Mouse (Mus musculus) Patski (cell line): ENCODE measurements at regions not wholly inside any gene's neighbourhood (a gene's known extent, or its start where the extent isn't known, plus 50 kb on each side); places are given as distances from the start of the nearest gene placed in this dataset.

Experiments used
- ATAC-seq: fragments of 100-300 bp; one replicate; pipeline ENCODE4 v1.8.0; 2021
- CTCF ChIA-PET: fragments of 350-600 bp; sonication (Branson Sonifier 250); formaldehyde crosslinking; loops from one replicate; lab custom pipeline; 2022; ENCODE audit warnings: inconsistent platforms; lab: Charles Lee
- POLR2A ChIA-PET: fragments of 350-600 bp; sonication (Branson Sonifier 250); formaldehyde crosslinking; loops from one replicate; lab custom pipeline; 2022; ENCODE audit warnings: antibody characterized with exemption, inconsistent platforms; lab: Charles Lee
- DNase-seq: peaks from one replicate; pipeline ENCODE4 v3.0.0-alpha.2; 2011; ENCODE audit warnings: low read depth, low spot score
- H3K27me3 ChIP-seq: fragments of 371-371 bp; one replicate; pipeline ENCODE4 v1.5.1; 2021
- CTCF ChIP-seq: fragments of 100-300 bp; IDR thresholded peaks from one replicate; pipeline ENCODE4 v1.5.1; 2021
- in situ Hi-C: fragments of 300-500 bp; cut with MboI; formaldehyde crosslinking; loops from 3 replicates; pipeline ENCODE4 v1.11.1; 2018; ENCODE audit warnings: low pct_unique_long_range_greater_than_20kb, mixed read lengths

- no peak for ATAC-seq
- TF ChIP-seq CTCF, result no peak
Measured at GRCm38 (mm10) chr15:60548045-60548444, 305.5 kb downstream of the Fam84b start.

GRCm38 (mm10) chr15:60537191-60537590, 316.4 kb downstream of the Fam84b start:
- CTCF ChIA-PET, result interaction anchor here (0.6 kb wide), 1 partner anchor 1307 kb away, joined by 3 read pairs; no protein-coding TSS in a partner anchor
- in situ Hi-C loops, result no loop called here
- ATAC-seq (no peak), DNase-seq (no peak)
- TF ChIP-seq CTCF, result no peak
- POLR2A ChIA-PET, result no interaction called here
- no peaks in the 10 kb centered on the region for H3K27me3 ChIP-seq

More at GRCm38 (mm10) chr15:60548045-60548444, 305.5 kb downstream of the Fam84b start:
- ChIA-PET CTCF (interaction anchor here (1.0 kb wide), 1 partner anchor 19 kb away, joined by 3 read pairs; no protein-coding TSS in a partner anchor), POLR2A (no interaction called here)
- no peaks in the 10 kb centered on the region for H3K27me3 ChIP-seq
- in situ Hi-C loops, result no loop called here
- no peak for DNase-seq

GRCm38 (mm10) chr15:60534701-60535100, 318.9 kb downstream of the Fam84b start:
- ATAC-seq (no peak), DNase-seq (no peak)
- TF ChIP-seq CTCF, result no peak
- in situ Hi-C loops, result no loop called here
- no peaks in the 10 kb centered on the region for H3K27me3 ChIP-seq
- CTCF ChIA-PET, result interaction anchor here (1.0 kb wide), 1 partner anchor 17 kb away, joined by 3 read pairs; no protein-coding TSS in a partner anchor
- POLR2A ChIA-PET, result no interaction called here

GRCm38 (mm10) chr15:60516810-60517209, 336.8 kb downstream of the Fam84b start:
- in situ Hi-C loops, result no loop called here
- ChIA-PET CTCF (interaction anchor here (1.7 kb wide), 1 partner anchor 19 kb away, joined by 3 read pairs; no protein-coding TSS in a partner anchor), POLR2A (no interaction called here)
- H3K27me3 ChIP-seq, result no peaks in the 10 kb centered on the region
- ATAC-seq (no peak), DNase-seq (no peak)
- TF ChIP-seq CTCF, result no peak

GRCm38 (mm10) chr15:60476755-60477310, 376.7 kb downstream of the Fam84b start:
- ChIA-PET CTCF (no interaction called here), POLR2A (interaction anchor here (1.2 kb wide), 1 partner anchor 12 kb away, joined by 4 read pairs; no protein-coding TSS in a partner anchor)
- DNase-seq (no peak), ATAC-seq (peak; percentile 31)
- H3K27me3 ChIP-seq, result no peaks in the 10 kb centered on the region
- in situ Hi-C loops, result no loop called here
- TF ChIP-seq CTCF, result no peak

GRCm38 (mm10) chr15:60475086-60475485, 378.5 kb downstream of the Fam84b start:
- no peak for TF ChIP-seq CTCF
- ChIA-PET CTCF (no interaction called here), POLR2A (no interaction called here)
- ATAC-seq (no peak), DNase-seq (no peak)
- in situ Hi-C loops, result no loop called here
- H3K27me3 ChIP-seq, result no peaks in the 10 kb centered on the region

GRCm38 (mm10) chr15:60431916-60432315, 415.5 kb upstream of the 4933412E24Rik start:
- DNase-seq (no peak), ATAC-seq (no peak)
- no peak for TF ChIP-seq CTCF
- in situ Hi-C loops, result no loop called here
- H3K27me3 ChIP-seq, result peaks cover 3% of the 10 kb centered on the region
- CTCF ChIA-PET, result no interaction called here
- POLR2A ChIA-PET, result no interaction called here

GRCm38 (mm10) chr15:60419081-60419480, 402.7 kb upstream of the 4933412E24Rik start:
- no peaks in the 10 kb centered on the region for H3K27me3 ChIP-seq
- no peak for TF ChIP-seq CTCF
- POLR2A ChIA-PET, result interaction anchor here (0.6 kb wide), 1 partner anchor 77 kb away, joined by 3 read pairs; no protein-coding TSS in a partner anchor
- CTCF ChIA-PET, result no interaction called here
- in situ Hi-C loops, result no loop called here
- DNase-seq, result no peak
- no peak for ATAC-seq

GRCm38 (mm10) chr15:60392267-60392666, 375.9 kb upstream of the 4933412E24Rik start:
- ATAC-seq (no peak), DNase-seq (no peak)
- CTCF ChIA-PET, result no interaction called here
- in situ Hi-C loops, result no loop called here
- no peaks in the 10 kb centered on the region for H3K27me3 ChIP-seq
- POLR2A ChIA-PET, result no interaction called here
- no peak for TF ChIP-seq CTCF

GRCm38 (mm10) chr15:60390336-60390735, 373.9 kb upstream of the 4933412E24Rik start:
- POLR2A ChIA-PET, result no interaction called here
- TF ChIP-seq CTCF, result no peak
- in situ Hi-C loops, result no loop called here
- CTCF ChIA-PET, result interaction anchor here (0.7 kb wide), 1 partner anchor 35 kb away, joined by 3 read pairs; no protein-coding TSS in a partner anchor
- DNase-seq, result no peak
- peaks cover 4% of the 10 kb centered on the region for H3K27me3 ChIP-seq
- no peak for ATAC-seq

- no peak for TF ChIP-seq CTCF
- peaks cover 4% of the 10 kb centered on the region for H3K27me3 ChIP-seq
- ATAC-seq (no peak), DNase-seq (no peak)
- in situ Hi-C loops, result no loop called here
- ChIA-PET CTCF (no interaction called here), POLR2A (no interaction called here)
Measured at GRCm38 (mm10) chr15:60387962-60388361, 371.5 kb upstream of the 4933412E24Rik start.
